Mouse (Mus musculus): ENCODE data around the gene Pam. TPM values are rescaled to one million over a fixed set of nuclear protein-coding genes. Genes with fewer than 3 reads are reported as not detected.
"Not testable (repeated sequence)": the region's sequence is repeated elsewhere in the genome, so short reads cannot be mapped to it uniquely, and the experiment has no call there.

The Pam gene
- total RNA-seq, 2 experiments from 2014 or later: 181 to 187 TPM

- DNase-seq (ENCODE audit: extremely low spot score in 1 of 2, low spot score in 1 of 2): no peak
Measured at GRCm38 (mm10) chr1:97784928-97785327, 310.5 kb downstream of the Pam start.

DNA sequence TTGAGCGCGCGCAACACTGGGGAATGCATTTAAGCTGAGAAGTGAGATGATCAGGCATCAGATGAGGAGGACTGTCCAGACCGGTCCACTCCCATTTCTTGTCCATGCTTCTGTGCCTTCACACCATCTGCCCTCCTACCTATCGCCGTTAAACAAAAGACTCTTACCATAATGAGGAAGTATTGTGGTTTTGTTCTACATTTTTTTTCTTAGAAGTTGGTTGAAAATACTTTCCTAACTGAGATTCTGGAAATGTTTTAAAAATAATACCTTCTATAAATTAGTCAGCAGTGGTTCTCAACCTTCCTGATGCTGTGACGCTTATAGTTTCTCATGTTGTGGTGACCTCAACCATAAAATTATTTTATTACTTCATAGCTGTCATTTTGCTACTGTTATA, 313.8 kb downstream of the Pam start:
- DNase-seq (ENCODE audit: extremely low spot score in 1 of 2, low spot score in 1 of 2): no peak

DNA sequence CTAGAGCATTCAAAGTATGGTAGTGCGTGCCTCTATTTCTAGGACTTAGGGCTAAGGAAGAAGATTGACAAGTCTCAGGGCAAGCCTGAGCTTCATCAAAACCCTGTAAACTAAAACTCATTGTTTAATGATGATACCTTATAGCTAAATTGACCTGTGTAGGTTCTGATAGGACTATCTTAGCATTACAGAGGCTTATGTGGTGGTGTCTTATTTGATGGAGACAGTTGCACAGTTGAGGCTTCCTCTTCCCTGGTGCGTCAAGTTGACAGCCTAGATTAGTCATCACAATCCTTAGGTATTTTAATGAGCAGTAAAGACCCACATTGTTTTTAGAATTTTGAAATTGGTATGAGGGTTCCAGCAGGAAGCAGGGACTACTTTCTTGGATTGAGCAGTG, 321.5 kb downstream of the Pam start:
- no peak for DNase-seq (ENCODE audit: extremely low spot score in 1 of 2, low spot score in 1 of 2)

DNA sequence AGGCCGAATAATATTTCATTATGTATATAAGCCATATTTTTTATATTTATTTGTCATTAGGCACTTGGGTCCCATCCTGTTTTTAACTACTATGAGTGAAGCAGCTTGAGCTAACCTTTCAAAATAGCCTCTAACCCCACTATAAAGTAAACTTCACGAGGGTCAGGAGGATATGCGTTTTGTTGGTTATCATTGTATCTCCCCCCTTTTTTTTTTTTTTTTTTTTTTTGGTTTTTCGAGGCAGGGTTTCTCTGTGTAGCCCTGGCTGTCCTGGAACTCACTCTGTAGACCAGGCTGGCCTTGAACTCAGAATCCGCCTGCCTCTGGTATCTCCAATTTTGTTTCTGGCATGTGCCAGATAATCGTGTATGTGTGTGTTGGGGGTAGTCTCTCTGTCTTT, 322.1 kb downstream of the Pam start:
- DNase-seq (ENCODE audit: extremely low spot score in 1 of 2, low spot score in 1 of 2): no peak

- DNase-seq (ENCODE audit: extremely low spot score in 1 of 2, low spot score in 1 of 2): no peak
Measured at GRCm38 (mm10) chr1:97771727-97772126, 323.7 kb downstream of the Pam start.

- DNase-seq (ENCODE audit: extremely low spot score in 1 of 2, low spot score in 1 of 2): no peak
Measured at GRCm38 (mm10) chr1:97771118-97771517, 324.3 kb downstream of the Pam start.

DNA sequence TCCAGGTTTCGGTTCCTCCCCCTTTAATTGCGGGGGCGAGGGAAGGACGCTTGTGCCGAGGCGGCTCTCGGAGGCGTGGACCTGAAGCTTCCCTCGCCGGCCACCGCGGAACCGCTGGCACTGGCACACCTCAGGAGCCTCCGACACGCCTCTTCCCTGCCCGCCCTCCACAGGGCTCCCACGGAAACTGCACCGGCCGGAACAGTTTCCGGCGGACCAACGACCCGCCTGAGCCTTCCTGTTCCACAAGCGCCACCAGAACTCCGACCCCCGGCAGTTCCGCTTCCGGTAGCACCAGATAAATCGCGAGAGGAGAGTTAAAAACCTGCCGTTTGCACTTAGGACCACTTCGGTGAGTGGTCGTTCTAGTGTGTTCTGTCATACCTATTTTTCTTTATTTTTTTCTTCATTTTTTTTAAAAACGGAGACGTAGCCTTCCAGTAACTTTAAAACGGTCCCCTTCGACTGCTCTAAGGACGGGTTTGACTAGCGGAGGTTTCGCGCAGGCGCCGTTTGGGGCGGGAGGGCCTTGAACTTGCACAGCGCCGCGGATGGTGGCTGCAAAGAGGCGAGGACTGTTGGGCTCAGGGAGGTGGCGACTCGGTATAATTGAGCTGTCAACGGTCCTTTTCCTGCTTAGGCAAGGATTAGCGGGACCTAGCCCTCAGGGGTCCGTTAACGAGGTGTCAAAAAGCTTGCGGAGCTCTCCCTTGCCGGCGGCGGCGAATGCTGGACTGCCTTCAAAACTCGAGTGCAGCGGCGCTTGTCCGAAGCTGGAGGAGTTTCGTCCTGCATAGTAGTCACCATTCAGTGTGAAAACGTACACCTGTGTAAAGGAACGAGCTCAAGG, 325.3 kb downstream of the Pam start, which contains the start of the genes Gin1 and Ppip5k2:
Gin1 (plus strand) TSS at position 269 of the 850 bp plus-strand sequence.
Ppip5k2 (minus strand) TSS at position 508 of the 850 bp plus-strand sequence.
- peak; percentile 86 to 87 for DNase-seq (ENCODE audit: extremely low spot score in 1 of 2, low spot score in 1 of 2)

DNA sequence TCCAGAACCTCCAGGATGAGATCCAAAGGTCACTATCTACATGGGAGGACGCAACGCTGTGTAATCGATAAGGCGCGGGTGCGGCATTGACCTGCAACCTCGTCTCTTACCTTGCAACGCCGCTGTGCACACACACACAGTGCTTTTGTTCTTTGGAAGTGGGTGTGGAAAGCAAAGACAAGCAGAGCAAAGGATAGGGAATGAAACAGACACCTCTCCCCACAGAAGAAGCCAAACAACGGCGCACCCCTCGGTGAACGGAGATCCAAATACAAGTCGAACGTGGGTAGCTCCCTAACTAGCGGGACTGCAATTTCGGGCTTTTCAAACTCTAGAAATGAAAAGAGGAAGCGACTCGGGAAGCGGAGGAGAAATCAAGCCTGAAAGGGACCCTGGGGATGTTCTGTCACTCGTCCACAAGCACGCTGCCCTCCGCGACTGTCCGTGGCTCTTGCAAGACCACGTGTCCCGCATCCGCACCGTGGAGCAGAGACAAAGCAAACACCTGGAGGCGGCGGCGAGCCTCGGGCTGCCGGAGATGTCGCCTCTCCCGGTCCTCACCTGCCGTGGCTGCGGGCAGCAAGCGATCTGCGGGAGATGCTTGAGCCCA, 326.0 kb downstream of the Pam start:
- DNase-seq (ENCODE audit: extremely low spot score in 1 of 2, low spot score in 1 of 2): peak in 1 of 2 experiments; percentile 52

DNA sequence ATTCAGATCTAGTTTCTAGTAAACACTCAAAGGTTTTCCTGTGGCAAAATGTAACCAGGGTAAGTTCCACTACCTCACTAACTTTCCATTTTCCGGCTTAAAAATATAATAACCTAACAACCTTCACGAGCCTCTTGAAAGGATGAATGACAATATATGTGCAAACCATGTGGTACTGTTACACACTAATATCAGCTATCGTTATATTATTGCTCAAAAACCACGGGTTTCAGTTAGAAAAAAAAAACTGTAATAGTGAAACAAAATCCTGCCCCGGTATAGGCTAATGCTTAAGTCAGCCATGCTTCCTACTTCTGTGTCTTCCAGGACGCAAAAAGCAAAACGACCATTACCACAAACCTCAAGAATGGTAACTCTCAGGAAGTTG, 326.5 kb downstream of the Pam start:
- DNase-seq (ENCODE audit: extremely low spot score in 1 of 2, low spot score in 1 of 2): no peak

DNA sequence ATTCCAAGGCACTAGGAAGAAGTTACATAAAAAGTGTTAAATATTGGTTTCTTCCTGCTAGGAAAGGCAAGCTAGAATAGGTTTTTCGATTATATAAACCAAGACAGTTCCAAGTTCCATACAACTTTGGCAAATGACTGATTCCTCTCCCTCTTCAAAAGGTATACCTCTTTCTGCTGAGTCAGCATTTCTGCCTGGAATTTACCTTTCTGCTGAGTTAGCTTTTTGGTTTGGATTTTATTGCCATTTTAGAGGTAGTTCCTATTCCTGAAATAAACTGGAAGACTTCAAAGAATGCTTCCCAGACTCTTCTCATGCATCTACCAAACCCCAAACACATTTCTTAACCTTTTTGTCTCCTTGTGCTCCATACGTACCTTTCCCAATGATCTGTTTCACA, 327.4 kb downstream of the Pam start:
- no peak for DNase-seq (ENCODE audit: extremely low spot score in 1 of 2, low spot score in 1 of 2)

GRCm38 (mm10) chr1:97765712-97766111, 329.7 kb downstream of the Pam start:
- DNase-seq (ENCODE audit: extremely low spot score in 1 of 2, low spot score in 1 of 2): not testable (repeated sequence)

GRCm38 (mm10) chr1:97761477-97761876, 334.0 kb downstream of the Pam start:
- DNase-seq (ENCODE audit: extremely low spot score in 1 of 2, low spot score in 1 of 2): no peak

DNA sequence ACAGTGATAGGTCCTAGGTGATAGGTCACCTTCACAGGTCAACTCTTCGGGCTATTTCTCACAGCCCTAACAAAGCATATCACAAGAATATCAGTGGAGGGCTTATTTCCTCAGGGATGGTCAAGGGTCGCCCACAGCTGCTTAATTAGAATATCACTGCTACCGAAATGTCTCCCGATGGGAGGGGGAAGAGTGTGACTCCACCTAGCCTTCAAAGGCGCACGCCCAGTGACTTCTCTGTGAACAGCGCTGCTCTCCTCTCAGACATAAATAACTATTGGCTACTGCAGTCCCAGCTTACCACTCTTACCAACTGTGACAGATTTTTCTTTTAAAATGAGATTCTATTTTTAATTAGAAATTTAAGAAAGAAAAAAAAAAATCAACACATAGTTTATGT, 334.8 kb downstream of the Pam start:
- no peak for DNase-seq (ENCODE audit: extremely low spot score in 1 of 2, low spot score in 1 of 2)

GRCm38 (mm10) chr1:97759841-97760240, 335.6 kb downstream of the Pam start:
- no peak for DNase-seq (ENCODE audit: extremely low spot score in 1 of 2, low spot score in 1 of 2)

DNA sequence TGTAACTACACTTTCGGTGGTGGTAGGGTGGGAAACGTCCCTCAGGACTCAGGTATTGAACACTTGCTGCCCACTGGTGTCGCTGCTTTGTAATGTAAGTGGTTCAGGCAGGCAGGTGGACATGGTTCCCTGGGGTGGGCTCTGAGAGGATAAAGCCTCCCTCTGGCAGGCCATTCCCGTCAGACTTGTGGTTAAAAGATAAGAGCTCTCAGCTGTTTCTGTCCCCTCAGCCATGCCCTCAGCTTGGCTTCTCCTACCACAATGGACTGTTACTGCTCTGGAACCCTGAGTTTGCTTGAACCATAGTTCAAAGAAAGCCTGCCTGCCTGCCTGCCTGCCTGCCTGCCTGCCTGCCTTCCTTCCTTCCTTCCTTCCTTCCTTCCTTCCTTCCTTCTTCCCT, 341.1 kb downstream of the Pam start:
- DNase-seq (ENCODE audit: extremely low spot score in 1 of 2, low spot score in 1 of 2): no peak

- DNase-seq (ENCODE audit: extremely low spot score in 1 of 2, low spot score in 1 of 2): no peak
Measured at GRCm38 (mm10) chr1:97753216-97753615, 342.2 kb downstream of the Pam start.

GRCm38 (mm10) chr1:97748163-97748562, 347.3 kb downstream of the Pam start:
- DNase-seq (ENCODE audit: extremely low spot score in 1 of 2, low spot score in 1 of 2): no peak

DNA sequence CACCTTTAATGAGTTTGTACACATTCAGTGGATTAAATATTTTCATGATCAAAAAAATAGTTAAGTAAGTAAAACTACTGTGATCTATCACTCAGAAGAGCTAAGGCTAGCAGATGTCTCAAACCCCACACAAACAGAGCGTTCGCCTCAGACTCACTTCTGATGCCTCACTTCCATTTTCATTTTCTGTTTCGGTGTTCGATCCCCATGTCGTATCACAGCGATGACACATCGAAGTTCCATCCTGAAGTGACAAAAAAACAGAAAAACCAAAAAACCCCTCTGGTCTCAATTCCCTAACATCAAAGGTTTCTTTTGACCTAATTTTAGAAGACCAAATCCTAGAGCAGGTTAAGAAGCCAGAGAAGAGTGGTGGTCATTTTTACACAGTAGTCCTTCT, 349.2 kb downstream of the Pam start:
- no peak for DNase-seq (ENCODE audit: extremely low spot score in 1 of 2, low spot score in 1 of 2)

DNA sequence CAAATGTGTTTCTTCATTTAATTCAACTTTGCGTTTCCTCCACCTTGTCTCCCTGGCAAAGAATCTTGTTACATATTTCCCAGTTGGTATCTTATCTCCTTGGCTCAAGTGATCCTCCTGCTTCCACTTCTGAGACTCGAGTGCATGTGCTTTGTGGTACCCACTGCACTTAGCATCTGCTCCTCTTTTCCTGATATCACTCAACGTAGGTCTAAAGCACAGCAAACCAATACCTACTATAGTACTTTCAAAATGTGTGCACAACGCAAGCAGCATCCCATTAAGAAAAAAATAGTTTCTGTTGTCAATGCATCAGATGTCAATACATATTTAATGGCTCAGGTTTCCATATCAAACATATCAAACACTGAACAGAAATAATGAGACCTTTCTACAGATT, 349.7 kb downstream of the Pam start:
- DNase-seq (ENCODE audit: extremely low spot score in 1 of 2, low spot score in 1 of 2): no peak
